Mouse (Mus musculus) kidney, adult 2 months (tissue): ENCODE measurements at regions not wholly inside any gene's neighbourhood (a gene's known extent, or its start where the extent isn't known, plus 50 kb on each side); places are given as distances from the start of the nearest gene placed in this dataset.

Experiments used
- CTCF ChIP-seq: fragments of 200-500 bp; conservative IDR thresholded peaks from 2 replicates; pipeline ENCODE4 v1.5.1; 2011; ENCODE audit warnings: low read depth, mild to moderate bottlenecking, control low read depth, low read length, moderate library complexity, mixed read lengths; ENCODE audit not compliant: insufficient read depth, insufficient read length
- POLR2A ChIP-seq: fragments of 200-500 bp; IDR thresholded peaks from one replicate; pipeline ENCODE4 v1.6.1; 2011; ENCODE audit warnings: low read depth, low read length, control low read depth

- TF ChIP-seq CTCF, result no peak
- TF ChIP-seq POLR2A, result no peak
Observed at GRCm38 (mm10) chrX:142507475-142507874, 117.1 kb upstream of the Acsl4 start.
